Mouse (Mus musculus) heart, embryonic 10.5 days (tissue): ENCODE measurements at regions not wholly inside any gene's neighbourhood (a gene's known extent, or its start where the extent isn't known, plus 50 kb on each side); places are given as distances from the start of the nearest gene placed in this dataset.

Source experiments
- DNase-seq: peaks from one replicate; pipeline ENCODE4 v3.0.0-alpha.2; 2017; ENCODE audit warnings: low spot score
- H3K27ac ChIP-seq: fragments of 300-500 bp; sonication (generic); 2 replicates; pipeline ENCODE4 v1.5.1; 2016; ENCODE audit warnings: mild to moderate bottlenecking
- H3K27me3 ChIP-seq: fragments of 300-500 bp; sonication (generic); 2 replicates; pipeline ENCODE4 v1.6.1; 2016; ENCODE audit warnings: mild to moderate bottlenecking; ENCODE audit not compliant: poor library complexity, insufficient read depth, severe bottlenecking
- H3K36me3 ChIP-seq: fragments of 300-500 bp; sonication (generic); 2 replicates; pipeline ENCODE4 v1.6.1; 2016; ENCODE audit warnings: mild to moderate bottlenecking, moderate library complexity
- H3K4me1 ChIP-seq: fragments of 300-500 bp; sonication (generic); 2 replicates; pipeline ENCODE4 v1.6.1; 2016; ENCODE audit warnings: mild to moderate bottlenecking
- H3K4me3 ChIP-seq: fragments of 300-500 bp; sonication (generic); 2 replicates; pipeline ENCODE4 v1.5.1; 2016; ENCODE audit warnings: mild to moderate bottlenecking, moderate library complexity
- H3K9me3 ChIP-seq: fragments of 300-500 bp; sonication (generic); 2 replicates; pipeline ENCODE4 v1.6.1; 2016; ENCODE audit warnings: mild to moderate bottlenecking, moderate library complexity
- whole genome bisulfite sequencing: fragments of 180-500 bp; shearing (Covaris S2); methylation state at CpG from one replicate; pipeline ENCODE4 v1.1.7; 2016; 5-methylcytosine and 5-hydroxymethylcytosine counted together

DNA sequence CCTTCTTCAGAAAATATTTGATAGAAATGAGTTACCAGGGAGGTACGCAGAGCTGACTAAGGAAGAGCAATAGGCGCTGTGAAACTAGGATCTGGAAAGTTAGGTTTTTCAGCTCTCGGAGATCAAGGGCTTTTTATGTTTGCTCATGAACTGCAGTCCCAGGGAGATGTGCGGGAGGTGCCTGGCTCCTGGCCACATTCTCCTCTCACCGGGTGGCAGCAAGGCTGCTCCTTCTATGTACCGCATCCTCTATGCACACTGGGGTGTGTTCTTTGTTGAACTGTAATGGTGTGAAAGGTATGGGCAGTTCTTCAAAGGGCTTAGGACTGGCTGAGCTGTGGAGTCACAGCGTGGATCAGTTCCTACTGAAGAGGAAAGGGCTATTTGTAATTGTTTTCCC is 221.3 kb downstream of the Hhipl2 start:
- no peaks in the 10 kb centered on the region for H3K27me3 ChIP-seq
- no peaks in the 10 kb centered on the region for H3K4me1 ChIP-seq

GRCm38 (mm10) chr1:183640568-183640967 is 222.6 kb downstream of the Hhipl2 start:
- no peak for DNase-seq
- WGBS: 79% methylated on average over 8 of the region's 8 CpGs
- Histone ChIP-seq H3K4me3 (no peak overlapping the region), H3K36me3 (no peaks in the 10 kb centered on the region), H3K9me3 (no peaks in the 10 kb centered on the region), H3K27me3 (no peaks in the 10 kb centered on the region), H3K27ac (no peak overlapping the region), H3K4me1 (no peaks in the 10 kb centered on the region)

More for the DNA sequence above, 221.3 kb downstream of the Hhipl2 start:
- Histone ChIP-seq H3K27ac (no peak overlapping the region), H3K4me3 (no peak overlapping the region), H3K9me3 (no peaks in the 10 kb centered on the region), H3K36me3 (no peaks in the 10 kb centered on the region)
- 45% methylated on average over 7 of the region's 7 CpGs for WGBS
- DNase-seq: no peak

GRCm38 (mm10) chr1:183644001-183644400 is 226.0 kb downstream of the Hhipl2 start:
- no peak for DNase-seq
- no peak overlapping the region for H3K4me3 ChIP-seq
- no peaks in the 10 kb centered on the region for H3K9me3 ChIP-seq
- no peaks in the 10 kb centered on the region for H3K36me3 ChIP-seq
- no peaks in the 10 kb centered on the region for H3K27me3 ChIP-seq
- no peak overlapping the region; the same call in 1 of the 2 replicates for H3K27ac ChIP-seq
- H3K4me1 ChIP-seq: no peaks in the 10 kb centered on the region
- 41% methylated on average over 2 of the region's 2 CpGs for WGBS

- no peaks in the 10 kb centered on the region for H3K9me3 ChIP-seq
- WGBS: 66% methylated on average over 6 of the region's 6 CpGs
Measured at GRCm38 (mm10) chr1:183653878-183654277, 235.9 kb downstream of the Hhipl2 start.

GRCm38 (mm10) chr1:183657043-183657442 is 239.0 kb downstream of the Hhipl2 start:
- Histone ChIP-seq H3K27ac (no peak overlapping the region), H3K36me3 (no peaks in the 10 kb centered on the region), H3K4me3 (no peak overlapping the region), H3K27me3 (no peaks in the 10 kb centered on the region), H3K4me1 (no peaks in the 10 kb centered on the region), H3K9me3 (no peaks in the 10 kb centered on the region)
- 57% methylated on average over 5 of the region's 5 CpGs for WGBS
- DNase-seq: no peak

More at GRCm38 (mm10) chr1:183653878-183654277, 235.9 kb downstream of the Hhipl2 start:
- no peaks in the 10 kb centered on the region for H3K36me3 ChIP-seq
- no peak for DNase-seq
- H3K4me3 ChIP-seq: no peak overlapping the region
- H3K27me3 ChIP-seq: no peaks in the 10 kb centered on the region
- no peak overlapping the region for H3K27ac ChIP-seq
- no peaks in the 10 kb centered on the region for H3K4me1 ChIP-seq

DNA sequence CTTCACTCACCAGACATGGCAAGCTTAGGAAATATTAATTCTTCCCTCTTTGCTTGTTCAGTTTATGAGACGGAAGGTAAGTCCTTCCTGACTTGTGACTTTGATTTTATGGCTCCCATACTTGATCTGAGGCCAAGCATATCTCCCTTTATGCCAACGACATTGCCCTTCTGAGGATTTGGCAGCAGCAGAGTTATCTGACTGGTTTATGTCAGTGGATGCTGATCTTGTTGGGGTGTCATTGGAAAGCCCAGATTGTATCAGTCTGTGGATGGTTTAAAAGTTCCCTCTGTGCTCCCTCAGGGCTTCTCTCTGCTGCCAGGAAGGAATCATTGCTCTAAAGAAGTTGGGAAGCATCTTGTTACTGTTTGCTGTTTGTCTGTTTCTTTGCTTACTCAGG is 242.5 kb downstream of the Hhipl2 start:
- H3K4me1 ChIP-seq: no peaks in the 10 kb centered on the region
- no peaks in the 10 kb centered on the region for H3K9me3 ChIP-seq
- 82% methylated on average over 2 of the region's 2 CpGs for WGBS
- DNase-seq: no peak
- H3K27ac ChIP-seq: no peak overlapping the region
- H3K4me3 ChIP-seq: no peak overlapping the region
- peaks cover 4% of the 10 kb centered on the region; the same call in 1 of the 2 replicates for H3K27me3 ChIP-seq
- H3K36me3 ChIP-seq: no peaks in the 10 kb centered on the region

DNA sequence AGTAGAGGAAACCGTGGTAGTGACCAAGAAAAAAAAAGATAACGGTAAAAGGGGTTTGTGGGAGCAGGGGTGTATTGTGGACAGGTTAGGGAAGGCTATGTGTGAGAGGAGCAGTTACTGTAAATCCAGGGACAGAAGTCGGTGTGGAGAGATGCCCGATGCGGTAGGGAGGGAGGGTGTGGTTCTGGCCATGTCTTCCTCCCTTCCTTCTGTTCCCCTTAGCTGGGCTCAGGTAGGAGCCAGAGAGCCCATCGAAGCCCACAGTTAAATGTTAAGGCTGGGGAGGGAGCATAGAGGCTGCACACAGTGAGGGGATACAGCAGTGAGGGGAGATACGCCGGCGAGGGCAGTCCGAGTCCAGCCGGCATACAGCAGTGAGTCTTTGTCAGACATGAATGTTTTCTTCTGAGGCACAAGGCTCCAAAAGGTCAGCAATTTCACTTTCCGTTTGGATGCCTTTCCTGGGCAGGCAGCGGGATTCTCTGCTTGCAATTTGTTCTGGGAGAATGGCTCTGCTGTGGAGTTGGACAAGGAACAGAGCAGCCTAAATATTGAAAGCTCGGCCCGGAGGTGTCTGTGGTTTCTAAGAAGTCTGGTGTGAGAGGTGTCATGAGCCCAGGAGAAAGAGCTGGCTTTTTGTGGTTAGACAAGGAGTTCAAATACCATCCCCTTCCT is 244.5 kb downstream of the Hhipl2 start:
- Histone ChIP-seq H3K4me3 (no peak overlapping the region), H3K9me3 (peaks cover 3% of the 10 kb centered on the region; the same call in 1 of the 2 replicates), H3K36me3 (no peaks in the 10 kb centered on the region), H3K27me3 (peaks cover 4% of the 10 kb centered on the region; the same call in 1 of the 2 replicates), H3K4me1 (no peaks in the 10 kb centered on the region), H3K27ac (no peak overlapping the region)
- DNase-seq: no peak
- WGBS: 82% methylated on average over 15 of the region's 15 CpGs

- Histone ChIP-seq H3K4me3 (no peak overlapping the region), H3K4me1 (no peaks in the 10 kb centered on the region; the same call in 1 of the 2 replicates), H3K36me3 (no peaks in the 10 kb centered on the region), H3K27ac (no peak overlapping the region), H3K9me3 (peaks cover 3% of the 10 kb centered on the region; the same call in 1 of the 2 replicates), H3K27me3 (peaks cover 25% of the 10 kb centered on the region)
- DNase-seq: no peak
- 80% methylated on average over 8 of the region's 8 CpGs for WGBS
Measured at GRCm38 (mm10) chr1:183669271-183669670, 251.3 kb downstream of the Hhipl2 start.

DNA sequence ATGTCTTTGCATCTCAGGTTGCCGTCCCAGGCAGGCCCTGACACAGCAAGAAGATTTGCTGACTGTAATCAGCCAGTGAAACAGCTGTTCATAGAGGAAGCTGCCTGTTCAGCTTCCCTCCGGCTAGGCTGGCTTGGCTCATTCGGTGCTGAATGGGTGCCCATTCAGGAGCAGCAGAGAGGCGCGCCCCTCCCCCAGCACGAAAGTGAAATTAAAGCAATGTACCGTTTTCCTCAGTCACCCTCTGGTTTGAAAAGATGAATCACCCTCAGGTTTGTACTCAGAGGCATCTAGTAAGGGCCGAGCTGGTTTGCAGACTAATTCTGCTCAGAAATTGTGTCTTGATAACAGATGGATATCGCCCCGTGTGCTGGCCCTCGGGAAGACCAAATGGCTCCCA is 251.7 kb downstream of the Hhipl2 start:
- 57% methylated on average over 11 of the region's 11 CpGs for WGBS
- Histone ChIP-seq H3K36me3 (no peaks in the 10 kb centered on the region), H3K9me3 (peaks cover 3% of the 10 kb centered on the region; the same call in 1 of the 2 replicates), H3K4me1 (no peaks in the 10 kb centered on the region; the same call in 1 of the 2 replicates), H3K27me3 (peaks cover 25% of the 10 kb centered on the region), H3K4me3 (no peak overlapping the region), H3K27ac (no peak overlapping the region)
- DNase-seq: no peak

GRCm38 (mm10) chr1:183670542-183670941 is 252.5 kb downstream of the Hhipl2 start:
- no peak overlapping the region for H3K4me3 ChIP-seq
- H3K27me3 ChIP-seq: peaks cover 25% of the 10 kb centered on the region
- peaks cover 3% of the 10 kb centered on the region; the same call in 1 of the 2 replicates for H3K9me3 ChIP-seq
- DNase-seq: no peak
- WGBS: 65% methylated on average over 7 of the region's 7 CpGs
- no peaks in the 10 kb centered on the region; the same call in 1 of the 2 replicates for H3K4me1 ChIP-seq
- H3K36me3 ChIP-seq: no peaks in the 10 kb centered on the region
- H3K27ac ChIP-seq: no peak overlapping the region

DNA sequence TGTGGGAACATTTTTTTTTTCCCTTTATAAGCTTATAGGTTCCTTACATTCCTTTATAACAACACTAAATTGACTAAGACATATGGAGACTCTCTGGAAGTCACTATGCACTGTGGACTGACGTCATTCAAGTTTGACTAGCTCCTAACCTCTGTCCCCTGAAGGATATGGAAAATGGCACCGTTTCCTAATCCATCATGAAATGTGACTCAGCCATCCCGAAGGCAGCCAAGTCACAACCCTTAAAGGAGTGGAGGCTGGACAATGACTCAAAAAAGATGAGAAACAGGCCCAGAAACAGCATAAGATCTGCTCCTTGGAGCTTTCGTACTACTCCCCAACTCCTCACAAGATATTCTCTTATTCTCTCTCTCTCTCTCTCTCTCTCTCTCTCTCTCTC is 253.5 kb downstream of the Hhipl2 start:
- H3K36me3 ChIP-seq: no peaks in the 10 kb centered on the region
- 75% methylated on average over 4 of the region's 4 CpGs for WGBS
- no peak overlapping the region for H3K4me3 ChIP-seq
- H3K27me3 ChIP-seq: peaks cover 25% of the 10 kb centered on the region
- DNase-seq: no peak
- peaks cover 3% of the 10 kb centered on the region; the same call in 1 of the 2 replicates for H3K9me3 ChIP-seq
- no peaks in the 10 kb centered on the region; the same call in 1 of the 2 replicates for H3K4me1 ChIP-seq
- no peak overlapping the region for H3K27ac ChIP-seq

- no peaks in the 10 kb centered on the region for H3K36me3 ChIP-seq
- no peaks in the 10 kb centered on the region for H3K9me3 ChIP-seq
- H3K4me1 ChIP-seq: no peaks in the 10 kb centered on the region; the same call in 1 of the 2 replicates
- WGBS: 72% methylated on average over 5 of the region's 5 CpGs
- H3K27me3 ChIP-seq: peaks cover 25% of the 10 kb centered on the region
- DNase-seq: no peak
- no peak overlapping the region for H3K4me3 ChIP-seq
- no peak overlapping the region for H3K27ac ChIP-seq
Measured at GRCm38 (mm10) chr1:183672521-183672920, 254.5 kb downstream of the Hhipl2 start.

- 82% methylated on average over 4 of the region's 4 CpGs for WGBS
- H3K9me3 ChIP-seq: no peaks in the 10 kb centered on the region
Measured at GRCm38 (mm10) chr1:183677585-183677984, 259.6 kb downstream of the Hhipl2 start.

More at GRCm38 (mm10) chr1:183677585-183677984, 259.6 kb downstream of the Hhipl2 start:
- Histone ChIP-seq H3K4me1 (no peaks in the 10 kb centered on the region), H3K27ac (no peak overlapping the region), H3K36me3 (no peaks in the 10 kb centered on the region), H3K27me3 (no peaks in the 10 kb centered on the region), H3K4me3 (no peak overlapping the region)
- no peak for DNase-seq
